Mouse (Mus musculus): ENCODE data around the gene Gfod1. TPM values are rescaled to one million over a fixed set of nuclear protein-coding genes. Genes with fewer than 3 reads are reported as not detected.

Gfod1 gene
- total RNA-seq, 2 experiments from 2014 or later, result 5.2 to 6.4 TPM

GRCm38 (mm10) chr13:43265116-43265515, 38.9 kb downstream of the Gfod1 start:
- DNase-seq (ENCODE audit: low spot score in 2 of 2), result no peak

- DNase-seq (ENCODE audit: low spot score in 2 of 2), result no peak
Observed at GRCm38 (mm10) chr13:43263646-43264045, 40.3 kb downstream of the Gfod1 start.

GRCm38 (mm10) chr13:43262114-43262739, 41.7 kb downstream of the Gfod1 start:
- no peak for DNase-seq (ENCODE audit: low spot score in 2 of 2)

GRCm38 (mm10) chr13:43261287-43261686, 42.7 kb downstream of the Gfod1 start:
- no peak for DNase-seq (ENCODE audit: low spot score in 2 of 2)

- DNase-seq (ENCODE audit: low spot score in 2 of 2), result no peak
Observed at GRCm38 (mm10) chr13:43260731-43261130, 43.2 kb downstream of the Gfod1 start.

GRCm38 (mm10) chr13:43256447-43256846, 47.5 kb downstream of the Gfod1 start:
- no peak for DNase-seq (ENCODE audit: low spot score in 2 of 2)

GRCm38 (mm10) chr13:43253526-43253925, 50.4 kb downstream of the Gfod1 start:
- DNase-seq (ENCODE audit: low spot score in 2 of 2), result no peak

- no peak for DNase-seq (ENCODE audit: low spot score in 2 of 2)
Observed at GRCm38 (mm10) chr13:43252105-43252790, 51.7 kb downstream of the Gfod1 start.

- DNase-seq (ENCODE audit: low spot score in 2 of 2), result no peak
Observed at GRCm38 (mm10) chr13:43251391-43251790, 52.6 kb downstream of the Gfod1 start.

GRCm38 (mm10) chr13:43250653-43251052, 53.3 kb downstream of the Gfod1 start:
- DNase-seq (ENCODE audit: low spot score in 2 of 2), result no peak

- no peak for DNase-seq (ENCODE audit: low spot score in 2 of 2)
Observed at GRCm38 (mm10) chr13:43250106-43250505, 53.9 kb downstream of the Gfod1 start.

GRCm38 (mm10) chr13:43248381-43248780, 55.6 kb downstream of the Gfod1 start:
- DNase-seq (ENCODE audit: low spot score in 2 of 2), result no peak

GRCm38 (mm10) chr13:43246876-43247275, 57.1 kb downstream of the Gfod1 start:
- DNase-seq (ENCODE audit: low spot score in 2 of 2), result no peak

- DNase-seq (ENCODE audit: low spot score in 2 of 2), result no peak
Observed at GRCm38 (mm10) chr13:43243793-43244192, 60.2 kb downstream of the Gfod1 start.

- no peak for DNase-seq (ENCODE audit: low spot score in 2 of 2)
Observed at GRCm38 (mm10) chr13:43243240-43243639, 60.7 kb downstream of the Gfod1 start.

GRCm38 (mm10) chr13:43241750-43242149, 62.2 kb downstream of the Gfod1 start:
- no peak for DNase-seq (ENCODE audit: low spot score in 2 of 2)

- DNase-seq (ENCODE audit: low spot score in 2 of 2), result no peak
Observed at GRCm38 (mm10) chr13:43241069-43241468, 62.9 kb downstream of the Gfod1 start.

GRCm38 (mm10) chr13:43239790-43240216, 64.2 kb downstream of the Gfod1 start:
- DNase-seq (ENCODE audit: low spot score in 2 of 2), result no peak

- no peak for DNase-seq (ENCODE audit: low spot score in 2 of 2)
Observed at GRCm38 (mm10) chr13:43236630-43237029, 67.3 kb downstream of the Gfod1 start.

- no peak for DNase-seq (ENCODE audit: low spot score in 2 of 2)
Observed at GRCm38 (mm10) chr13:43235982-43236381, 68.0 kb downstream of the Gfod1 start.

GRCm38 (mm10) chr13:43235586-43235910, 68.4 kb downstream of the Gfod1 start:
- DNase-seq (ENCODE audit: low spot score in 2 of 2), result no peak

GRCm38 (mm10) chr13:43234869-43235585, 68.9 kb downstream of the Gfod1 start:
- DNase-seq (ENCODE audit: low spot score in 2 of 2), result no peak
